Mouse (Mus musculus) MEL (cell line): ENCODE measurements around the gene Parp1.

Experiments used
- CHD1 ChIP-seq: IDR thresholded peaks from 2 replicates; pipeline ENCODE4 v1.6.1; 2012; ENCODE audit warnings: low read depth, mild to moderate bottlenecking, inconsistent platforms, low read length, improper control_type of control experiment
- CTCF ChIP-seq, 3 experiments: IDR thresholded peaks in 2 of 3; conservative IDR thresholded peaks in 1 of 3; 2 replicates each; pipeline ENCODE4 v1.5.1; 2011 to 2012; ENCODE audit warnings: low read length in 3 of 3, low read depth in 2 of 3, mild to moderate bottlenecking in 2 of 3, improper control_type of control experiment in 1 of 3, inconsistent platforms in 1 of 3, mixed read lengths in 1 of 3, moderate library complexity in 1 of 3; ENCODE audit not compliant: control insufficient read depth in 1 of 3, insufficient read depth in 1 of 3, poor library complexity in 1 of 3, severe bottlenecking in 1 of 3
- GABPA ChIP-seq: IDR thresholded peaks from 2 replicates; pipeline ENCODE4 v1.6.1; 2012; ENCODE audit warnings: low read depth, mild to moderate bottlenecking, inconsistent platforms, low read length, improper control_type of control experiment, moderate library complexity

DNA sequence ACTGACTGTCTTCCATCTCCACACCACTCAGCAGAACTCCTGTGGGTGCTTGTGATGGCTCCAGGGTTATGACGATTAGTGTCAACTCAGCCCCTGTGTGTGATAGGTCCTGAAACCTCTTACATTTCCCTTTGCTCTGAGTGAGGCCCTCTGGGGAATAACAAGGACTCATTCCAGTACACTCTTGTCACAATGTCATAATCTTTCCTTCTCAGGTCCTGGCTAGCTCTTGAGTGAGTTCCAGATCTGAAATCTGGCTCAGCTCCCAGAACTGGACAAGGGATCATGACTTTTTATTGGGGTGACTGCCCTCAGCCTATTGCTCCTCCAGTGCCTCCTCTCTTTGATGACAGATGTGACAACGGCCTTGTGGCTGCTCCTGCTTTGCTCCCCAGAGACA, 57.4 kb downstream of the Parp1 start:
- no peak for TF ChIP-seq GABPA
- no peak for TF ChIP-seq CHD1
- TF ChIP-seq CTCF (IDR thresholded peaks at IDR 0.05 in 2 of 3, conservative IDR thresholded peaks at IDR 0.05 in 1 of 3; ENCODE audit: control insufficient read depth in 1 of 3, insufficient read depth in 1 of 3, low read depth in 2 of 3, low read length in 3 of 3, poor library complexity in 1 of 3, severe bottlenecking in 1 of 3) = no peak
